Mouse (Mus musculus) adrenal gland, adult 10 weeks (tissue): Measurements from ENCODE around the gene Panx2. TPM values are rescaled to one million over a fixed set of nuclear protein-coding genes. Genes with fewer than 3 reads are reported as not detected.

Source experiments
- polyA plus RNA-seq: library from polyadenylated mRNA; stranded (reverse); fragments of 350-450 nt; fragmentation: Illumina TruSeq; extraction: RNeasy Lipid Tissue Mini Kit (QIAGEN cat#74804); gene quantifications from one replicate; pipeline ENCODE4 v1.2.3, GENCODE M21; 2014; ENCODE audit warnings: low read depth, low replicate concordance

Panx2 gene
- polyA plus RNA-seq, result not detected

DNA sequence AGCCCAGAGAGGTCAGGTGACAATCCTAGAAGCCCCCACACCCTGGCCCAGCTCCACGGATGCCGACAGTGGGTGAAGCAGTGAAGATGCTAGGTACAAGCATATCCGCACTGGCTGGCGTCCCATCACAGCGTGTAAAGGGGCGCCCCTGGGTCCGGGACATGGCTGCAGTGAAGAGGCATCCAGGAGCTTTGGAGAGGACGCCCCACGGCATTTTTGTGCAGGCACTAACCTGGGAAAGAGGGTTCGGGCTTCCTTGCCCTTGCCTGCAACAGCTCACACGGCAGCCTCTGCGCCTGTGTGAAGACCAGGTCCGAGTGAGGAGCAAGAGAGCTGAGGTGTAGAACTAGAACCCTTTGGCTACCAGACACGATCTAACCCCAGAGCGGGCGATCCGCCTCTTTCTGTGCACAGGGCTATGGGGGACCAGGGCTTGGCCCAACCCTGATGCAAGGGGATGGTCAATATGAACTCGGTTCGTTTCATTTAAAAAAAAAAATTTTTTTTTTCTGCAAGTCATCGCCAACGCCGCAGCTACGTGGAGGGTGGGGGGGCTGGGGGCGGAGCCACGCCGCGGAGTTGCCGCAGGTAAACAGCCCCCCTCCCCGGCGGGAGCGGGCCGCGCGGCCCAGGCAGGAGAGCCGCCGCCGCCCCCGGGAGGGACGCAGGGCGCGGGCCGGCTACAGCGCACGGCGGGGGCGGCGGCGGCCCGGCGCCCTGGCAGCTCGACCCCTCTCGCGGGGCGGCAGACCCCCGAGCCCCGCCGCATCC, at the start of gene Panx2:
Gene Panx2, plus strand, starts transcription at position 574 of the 771 bp plus-strand sequence.

DNA sequence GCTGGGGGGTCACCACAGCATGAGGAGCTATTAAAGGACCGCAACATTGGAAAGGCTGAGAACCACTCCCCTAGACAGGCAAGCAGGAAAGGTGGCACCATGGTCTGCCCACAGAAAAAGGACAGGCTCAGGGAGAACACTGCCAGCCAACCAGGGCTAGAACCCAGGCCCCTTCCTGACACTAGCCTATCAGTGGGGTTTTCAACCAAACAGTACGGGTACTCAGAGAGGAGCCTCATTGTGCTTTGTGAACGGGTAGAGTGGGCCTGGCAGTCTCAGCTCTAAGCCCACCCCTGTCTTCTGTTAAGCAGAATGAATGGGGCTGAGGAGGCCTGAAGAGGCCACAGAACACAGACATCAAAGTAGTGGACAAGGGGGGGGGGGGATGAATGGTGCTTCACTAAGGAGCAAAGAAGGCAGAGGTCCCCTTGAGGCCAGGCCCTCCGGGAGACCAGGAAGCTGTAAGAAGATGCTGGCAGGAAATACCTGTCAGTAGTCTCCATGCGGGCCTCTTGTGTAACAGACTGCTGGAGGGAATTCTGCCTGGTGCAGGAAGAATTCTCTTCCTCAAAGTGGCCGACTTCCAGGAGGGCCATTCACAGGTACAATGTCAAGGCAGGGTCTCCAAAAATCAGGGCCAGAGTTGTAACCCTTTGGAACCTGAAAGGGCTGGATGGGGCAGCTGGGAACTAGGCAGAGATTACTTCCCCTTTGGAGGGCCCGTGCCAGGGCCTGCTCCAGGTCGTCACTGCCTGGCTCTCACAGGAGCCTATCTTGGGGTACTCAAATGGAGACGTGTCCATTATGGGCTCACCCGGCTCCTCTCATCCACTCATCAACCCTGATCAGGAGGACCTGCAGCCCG, 15.3 kb downstream of the Panx2 start, which contains the start of gene Trabd:
Gene Trabd, plus strand, starts transcription at position 512 of the 865 bp plus-strand sequence.

GRCm38 (mm10) chr15:89088607-89089247, 29.2 kb downstream of the Panx2 start, which contains the start of gene Selenoo:
Gene Selenoo, plus strand, starts transcription at chr15:89089084.

GRCm38 (mm10) chr15:89122649-89123366, 63.3 kb downstream of the Panx2 start, which contains the start of gene Tubgcp6:
Gene Tubgcp6, minus strand, starts transcription at chr15:89123112.

Other genes starting within 250 kb of the Panx2 start
- gene Alg12, start 240.4 kb upstream of the Panx2 start, polyA plus RNA-seq, result 4.4 TPM
- 5.5 TPM for gene Creld2, start 240.1 kb upstream of the Panx2 start, polyA plus RNA-seq
- gene Pim3, start 197.5 kb upstream of the Panx2 start, polyA plus RNA-seq, result 3.5 TPM
- gene Ttll8, start 105.3 kb upstream of the Panx2 start, polyA plus RNA-seq, result not detected
- gene Mlc1, start 80.7 kb upstream of the Panx2 start, polyA plus RNA-seq, result not detected
- gene Mov10l1, start 76.8 kb upstream of the Panx2 start, polyA plus RNA-seq, result not detected
- gene Trabd, start 15.4 kb downstream of the Panx2 start, polyA plus RNA-seq, result 3.2 TPM
- gene Selenoo, start 29.4 kb downstream of the Panx2 start, polyA plus RNA-seq, result 5.4 TPM
- 1.6 TPM for gene Tubgcp6, start 63.4 kb downstream of the Panx2 start, polyA plus RNA-seq
- gene Hdac10, start 69.0 kb downstream of the Panx2 start, polyA plus RNA-seq, result not detected
- 1.4 TPM for gene Mapk12, start 81.0 kb downstream of the Panx2 start, polyA plus RNA-seq
- gene Mapk11, start 89.9 kb downstream of the Panx2 start, polyA plus RNA-seq, result 0.47 TPM
- gene Plxnb2, start 121.1 kb downstream of the Panx2 start, polyA plus RNA-seq, result 4.9 TPM
- gene Dennd6b, start 136.8 kb downstream of the Panx2 start, polyA plus RNA-seq, result 0.29 TPM
- 12.2 TPM for gene Ppp6r2, start 151.8 kb downstream of the Panx2 start, polyA plus RNA-seq